Mouse (Mus musculus) hindbrain, embryonic 11.5 days (tissue): ENCODE measurements at regions not wholly inside any gene's neighbourhood (a gene's known extent, or its start where the extent isn't known, plus 50 kb on each side); places are given as distances from the start of the nearest gene placed in this dataset.

Experiments used
- ATAC-seq: fragments of 200-750 bp; cut with Nextera tagmentation; 2 replicates; pipeline ENCODE4 v1.8.0; 2017; ENCODE audit warnings: mild to moderate bottlenecking, moderate TSS enrichment, moderate library complexity; ENCODE audit not compliant: low FRiP score
- DNase-seq: peaks from one replicate; pipeline ENCODE4 v3.0.0-alpha.2; 2015; ENCODE audit warnings: low spot score
- H3K27ac ChIP-seq: fragments of 300-500 bp; sonication (generic); 2 replicates; pipeline ENCODE4 v1.5.1; 2014; ENCODE audit warnings: mild to moderate bottlenecking, low read depth, low read length
- H3K27me3 ChIP-seq: fragments of 300-500 bp; sonication (generic); 2 replicates; pipeline ENCODE4 v1.6.1; 2014; ENCODE audit warnings: mild to moderate bottlenecking, low read length, moderate library complexity, mixed read lengths; ENCODE audit not compliant: control insufficient read depth, insufficient read depth
- H3K36me3 ChIP-seq: fragments of 300-500 bp; sonication (generic); 2 replicates; pipeline ENCODE4 v1.6.1; 2014; ENCODE audit warnings: mild to moderate bottlenecking, low read length, moderate library complexity, mixed read lengths; ENCODE audit not compliant: control insufficient read depth, insufficient read depth
- H3K4me1 ChIP-seq: fragments of 300-500 bp; sonication (generic); replicated peaks from 2 replicates; pipeline ENCODE4 v1.6.1; 2014; ENCODE audit warnings: low read length, mixed read lengths; ENCODE audit not compliant: control insufficient read depth, insufficient read depth
- H3K4me2 ChIP-seq: fragments of 300-500 bp; sonication (generic); replicated peaks from 2 replicates; pipeline ENCODE4 v1.6.1; 2014; ENCODE audit warnings: mild to moderate bottlenecking, low read depth, low read length
- H3K4me3 ChIP-seq: fragments of 300-500 bp; sonication (generic); 2 replicates; pipeline ENCODE4 v1.5.1; 2014; ENCODE audit warnings: low read depth, low read length
- H3K9ac ChIP-seq: fragments of 300-500 bp; sonication (generic); 2 replicates; pipeline ENCODE4 v1.6.1; 2014; ENCODE audit warnings: low read depth, low read length
- H3K9me3 ChIP-seq: fragments of 300-500 bp; sonication (generic); 2 replicates; pipeline ENCODE4 v1.6.1; 2016; ENCODE audit warnings: low read length; ENCODE audit not compliant: control insufficient read depth
- WGBS: fragments of 180-500 bp; shearing (Covaris S2); extraction: QIAGEN DNeasy Blood & Tissue Kit; methylation state at CpG from one replicate; pipeline ENCODE4 v1.1.7; 2014; 5-methylcytosine and 5-hydroxymethylcytosine counted together

DNA sequence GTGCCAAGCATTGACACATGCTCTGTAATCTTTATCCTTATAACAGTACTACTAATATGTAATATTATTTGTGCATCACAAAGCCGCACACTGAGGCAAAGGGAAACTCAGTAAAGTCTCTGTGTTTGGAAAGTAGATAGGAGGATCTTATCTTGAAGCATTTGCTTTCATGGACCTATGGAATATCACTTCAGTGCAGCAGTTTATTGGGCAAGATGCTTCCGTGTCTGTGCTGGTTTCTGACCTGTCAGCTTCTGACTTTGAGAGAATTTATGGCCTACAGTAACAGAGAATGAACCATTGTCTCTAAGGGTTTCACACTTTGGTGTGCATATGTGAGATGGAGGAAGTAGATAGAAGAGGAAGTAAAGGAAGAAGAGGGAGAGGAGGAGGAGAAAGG is 74.0 kb upstream of the Far2 start:
- 79% methylated on average over 2 of the region's 2 CpGs for WGBS
- H3K4me1 ChIP-seq = no peaks in the 10 kb centered on the region

DNA sequence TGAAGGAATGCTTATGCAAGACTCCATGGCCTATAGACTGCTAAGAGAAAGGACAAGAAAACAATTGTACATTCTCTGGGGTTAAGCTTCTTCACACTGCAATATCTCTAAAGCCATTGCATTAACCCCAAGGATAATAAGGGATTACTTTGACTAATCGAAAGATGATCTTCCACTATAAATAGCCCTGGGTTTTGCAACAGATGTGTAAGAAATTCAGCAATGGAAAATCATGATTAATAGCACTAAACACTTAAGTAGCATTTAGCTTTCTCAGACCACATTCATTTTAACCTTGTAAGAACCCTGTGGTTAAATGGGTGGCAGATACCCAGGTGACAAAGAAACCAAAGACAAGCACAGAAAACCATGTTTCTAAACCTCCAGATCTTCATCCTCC is 71.1 kb upstream of the Far2 start:
- no peak for ATAC-seq
- 92% methylated on average over 1 of the region's 1 CpGs for WGBS

More for the DNA sequence above, 74.0 kb upstream of the Far2 start:
- H3K36me3 ChIP-seq = no peaks in the 10 kb centered on the region
- H3K9me3 ChIP-seq = no peaks in the 10 kb centered on the region
- H3K4me2 ChIP-seq = no peak overlapping the region
- H3K4me3 ChIP-seq = no peak overlapping the region
- H3K27me3 ChIP-seq = no peaks in the 10 kb centered on the region
- ATAC-seq (no peak), DNase-seq (no peak)
- H3K27ac ChIP-seq = no peak overlapping the region
- no peak overlapping the region for H3K9ac ChIP-seq

DNA sequence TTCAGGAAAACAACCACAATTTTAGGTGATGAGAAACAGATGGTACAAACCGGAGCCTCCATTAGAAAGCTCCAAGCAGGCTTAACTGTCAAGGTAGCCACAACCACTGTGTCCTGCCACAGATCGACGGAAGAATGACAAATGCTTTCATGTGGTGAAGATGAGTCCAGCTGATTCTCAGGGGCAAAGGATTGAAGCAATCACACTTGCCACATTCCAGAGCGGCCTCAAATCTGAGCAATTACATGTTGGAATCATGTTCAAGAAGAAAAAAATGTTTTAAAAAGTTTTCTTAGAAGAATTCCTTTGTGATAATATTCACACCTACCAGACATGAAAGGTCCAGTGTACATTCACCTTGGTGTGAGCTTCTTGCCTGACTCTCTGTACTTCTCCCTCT is 57.7 kb upstream of the Far2 start:
- WGBS = 76% methylated on average over 4 of the region's 4 CpGs
- Histone ChIP-seq H3K36me3 (no peaks in the 10 kb centered on the region), H3K4me3 (no peak overlapping the region), H3K9me3 (no peaks in the 10 kb centered on the region), H3K4me1 (no peaks in the 10 kb centered on the region), H3K27me3 (no peaks in the 10 kb centered on the region), H3K27ac (no peak overlapping the region), H3K4me2 (no peak overlapping the region), H3K9ac (no peak overlapping the region)
- no peak for ATAC-seq
- no peak for DNase-seq

More for the DNA sequence above, 71.1 kb upstream of the Far2 start:
- H3K36me3 ChIP-seq = no peaks in the 10 kb centered on the region
- no peaks in the 10 kb centered on the region for H3K4me1 ChIP-seq
- H3K4me2 ChIP-seq = no peak overlapping the region
- no peak overlapping the region for H3K4me3 ChIP-seq
- no peaks in the 10 kb centered on the region for H3K9me3 ChIP-seq
- no peaks in the 10 kb centered on the region for H3K27me3 ChIP-seq
- no peak overlapping the region for H3K9ac ChIP-seq
- H3K27ac ChIP-seq = no peak overlapping the region
- DNase-seq = no peak
